Mouse (Mus musculus) c-Kit-negative CD71-positive TER-119-positive erythroid progenitor cells, embryonic 14.5 days (primary cell): ENCODE results near the gene Wnt4.

ENCODE experiments used
- DNase-seq: peaks from one replicate; pipeline ENCODE4 v3.0.0-alpha.2; 2013; ENCODE audit warnings: low read depth, low spot score

The Wnt4 gene

DNA sequence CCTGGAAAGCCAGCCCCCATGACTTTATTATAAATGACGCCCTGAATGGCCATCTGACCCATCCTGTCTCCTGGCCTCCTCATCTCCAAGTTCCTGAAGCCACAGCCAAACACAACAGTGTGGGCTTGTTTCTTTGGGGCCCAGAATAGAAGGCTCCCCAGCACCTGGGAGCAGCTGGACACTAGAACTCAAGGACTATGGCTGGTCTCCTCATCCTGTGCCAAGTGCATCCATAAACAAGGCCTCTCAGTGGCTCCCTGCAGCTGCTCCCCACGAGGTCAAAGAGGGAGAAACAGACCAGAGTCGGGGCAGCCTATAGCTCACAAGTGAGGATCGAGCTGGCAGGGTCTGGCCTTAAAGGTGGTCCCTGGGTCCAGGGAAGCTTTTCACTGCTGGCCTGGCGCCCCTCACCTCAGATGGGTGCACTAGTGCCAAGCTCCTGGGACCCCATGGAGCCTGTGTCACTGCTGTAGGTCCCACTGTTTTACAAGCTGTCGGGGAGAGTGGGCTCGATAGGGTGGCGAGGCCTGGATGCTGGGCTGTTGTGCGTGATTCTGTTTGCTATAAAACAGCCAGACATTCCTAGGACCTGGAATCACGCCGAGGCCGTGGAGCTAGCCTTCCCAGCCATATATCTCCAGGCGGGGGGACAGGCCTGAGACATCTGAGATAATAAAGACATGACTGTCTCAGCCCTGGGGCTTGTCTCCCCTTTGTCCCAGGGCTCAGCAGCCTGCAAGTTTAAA is 28.7 kb downstream of the Wnt4 start:
- DNase-seq = no peak

DNA sequence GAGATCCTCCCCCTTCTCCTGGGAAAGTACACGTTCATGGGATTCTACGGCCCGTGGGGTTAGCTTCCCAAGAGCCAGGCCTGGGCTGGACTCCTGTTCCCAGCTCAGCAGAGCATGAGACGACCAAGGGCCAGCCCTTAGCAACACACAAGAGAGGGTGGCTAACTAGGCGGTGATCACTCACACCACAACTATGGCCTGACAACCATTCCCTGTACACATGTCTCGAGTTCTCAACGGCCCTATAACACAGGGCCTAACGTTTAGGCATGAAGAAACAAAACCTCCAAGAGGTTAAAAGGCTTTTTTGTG is 29.2 kb downstream of the Wnt4 start:
- no peak for DNase-seq

DNA sequence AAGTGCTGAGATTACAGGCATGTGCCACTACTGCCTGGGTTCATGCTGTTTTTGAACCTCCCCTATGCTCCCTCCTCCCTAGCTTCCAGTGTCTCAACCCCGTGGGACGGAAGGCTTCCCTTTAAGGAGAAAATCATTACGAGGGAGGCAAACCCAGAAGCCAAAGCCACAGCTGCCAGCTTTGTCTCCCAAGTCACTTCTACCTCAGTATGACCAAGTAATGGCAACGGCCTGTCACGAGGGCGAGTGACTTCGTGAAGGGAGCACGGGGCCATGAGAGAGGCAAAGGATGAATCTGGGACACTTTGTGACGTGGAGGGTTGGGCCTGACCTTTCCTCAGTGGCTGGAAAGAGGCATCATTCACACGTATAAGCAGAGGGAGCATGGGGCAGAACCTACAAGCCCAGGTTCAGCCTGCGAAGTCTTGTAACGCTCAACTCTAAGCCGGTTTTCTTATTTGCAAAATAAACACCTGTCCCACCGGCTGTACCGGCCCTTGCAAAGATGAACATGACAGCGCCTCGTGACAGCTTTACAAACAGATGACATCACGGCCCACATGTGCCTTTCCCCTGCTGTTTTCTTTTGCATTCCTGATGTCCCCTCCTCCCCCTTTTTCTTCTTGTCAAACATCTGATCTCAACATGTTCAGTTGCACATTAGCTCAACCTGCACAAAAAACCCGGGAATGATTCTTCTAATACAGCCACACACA is 29.9 kb downstream of the Wnt4 start:
- no peak for DNase-seq

DNA sequence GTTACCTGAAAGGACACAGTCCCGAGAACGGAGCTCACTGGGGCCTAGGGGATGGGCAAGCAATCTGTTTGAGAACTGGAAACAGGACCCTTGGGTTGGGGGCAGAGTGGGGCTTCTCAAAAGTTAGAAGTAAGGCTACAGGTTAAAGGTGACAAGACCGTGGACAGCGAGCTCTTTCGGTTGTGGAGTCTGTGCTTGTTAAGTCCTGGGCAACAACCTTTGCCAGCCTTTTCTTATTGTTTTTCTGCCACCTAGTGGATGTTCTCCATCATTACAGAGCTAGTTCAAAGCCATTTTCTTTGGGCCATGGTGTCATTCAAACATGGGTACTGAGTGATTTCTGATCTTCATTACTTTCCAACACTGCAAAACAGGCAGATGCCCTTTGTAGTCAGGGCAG is 31.1 kb downstream of the Wnt4 start:
- peak; percentile 17 for DNase-seq

DNA sequence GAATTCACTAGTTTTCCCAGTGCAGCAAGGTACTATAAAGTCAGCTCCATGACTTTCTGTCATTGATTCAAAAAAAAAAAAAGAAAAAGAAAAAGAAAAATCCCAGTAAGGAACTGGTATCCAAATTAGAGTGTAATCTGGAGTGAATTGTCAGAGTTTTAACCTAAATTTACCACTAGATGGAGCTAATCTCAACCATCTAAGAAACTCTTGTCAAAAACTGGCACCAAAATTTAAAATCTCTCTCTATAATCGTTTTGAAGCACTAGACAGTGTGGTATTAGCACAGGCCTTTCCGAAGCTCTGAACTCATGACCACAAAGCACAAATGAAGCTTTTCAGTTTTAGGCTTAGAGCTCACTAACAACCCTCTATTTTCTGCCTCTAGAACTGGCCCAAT is 36.2 kb downstream of the Wnt4 start:
- DNase-seq = no peak

DNA sequence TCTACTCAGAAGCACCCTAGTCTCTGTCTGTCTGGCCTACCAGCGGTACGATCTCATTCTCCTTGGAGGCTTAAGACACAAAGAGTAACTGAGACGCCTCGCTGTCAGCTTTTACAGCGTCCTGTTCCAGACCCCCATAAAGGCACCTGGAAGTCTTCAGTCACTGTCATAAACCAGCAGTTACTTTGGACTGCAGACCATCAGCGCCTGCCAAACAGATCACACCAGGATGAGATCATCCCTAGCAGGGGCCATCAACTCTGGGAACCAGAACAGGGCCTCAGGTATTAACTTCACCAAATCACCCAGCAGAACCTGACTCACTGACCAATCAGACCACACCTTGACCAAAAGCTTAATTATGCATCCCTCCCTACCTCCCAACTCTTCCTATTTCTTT is 37.3 kb downstream of the Wnt4 start:
- no peak for DNase-seq

DNA sequence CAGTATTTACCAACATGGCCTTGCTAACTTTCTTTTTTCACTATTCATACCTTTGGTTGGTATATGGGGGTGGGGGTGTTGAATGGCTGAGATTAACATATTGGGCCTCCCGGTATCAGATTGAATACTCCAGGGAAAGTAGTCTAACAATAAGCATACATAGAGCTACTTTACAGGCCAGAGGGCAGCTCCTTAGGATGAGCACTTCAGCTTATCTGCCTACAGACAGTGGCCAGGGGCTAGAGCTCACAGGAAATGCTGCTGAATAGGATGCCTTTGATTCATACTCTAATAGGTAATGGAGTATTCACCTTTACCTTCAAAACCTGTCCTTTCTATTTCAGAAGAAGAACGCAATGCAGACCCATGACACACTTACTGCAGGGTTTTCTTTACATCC is 37.8 kb downstream of the Wnt4 start:
- no peak for DNase-seq

DNA sequence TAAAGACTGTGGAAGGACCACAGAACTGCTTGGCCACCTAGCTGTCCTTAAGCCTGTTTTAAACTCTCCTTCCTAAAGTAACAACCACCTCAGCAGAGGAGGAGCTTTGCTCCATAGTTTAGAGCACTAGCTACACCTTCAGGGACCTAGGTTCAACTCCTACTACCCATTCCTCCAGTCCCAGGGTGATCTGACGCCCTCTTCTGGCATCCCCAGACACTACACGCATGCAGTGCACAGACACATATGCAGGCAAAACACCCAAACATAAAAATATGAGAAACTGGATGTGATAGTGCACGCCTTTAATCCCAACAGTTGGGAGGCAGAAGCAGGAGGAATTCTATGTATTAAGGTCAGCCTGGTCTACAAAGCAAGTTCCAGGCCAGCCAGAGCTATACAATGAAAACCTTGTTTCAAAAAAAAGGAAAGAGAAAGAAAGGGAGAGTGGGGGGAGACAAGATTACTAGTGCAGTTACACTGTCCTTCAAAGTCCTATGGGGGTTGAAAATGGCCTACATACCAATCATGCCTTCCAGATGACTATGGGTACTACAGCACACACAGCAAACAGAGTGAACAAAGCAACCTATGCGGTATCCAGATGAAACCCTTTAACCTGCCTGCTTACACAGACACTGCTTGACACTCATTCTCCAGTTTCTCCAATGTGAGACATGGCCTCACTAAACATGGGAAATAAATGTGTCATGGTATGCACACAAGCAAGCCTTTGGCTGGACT is 38.9 kb downstream of the Wnt4 start:
- DNase-seq = no peak

DNA sequence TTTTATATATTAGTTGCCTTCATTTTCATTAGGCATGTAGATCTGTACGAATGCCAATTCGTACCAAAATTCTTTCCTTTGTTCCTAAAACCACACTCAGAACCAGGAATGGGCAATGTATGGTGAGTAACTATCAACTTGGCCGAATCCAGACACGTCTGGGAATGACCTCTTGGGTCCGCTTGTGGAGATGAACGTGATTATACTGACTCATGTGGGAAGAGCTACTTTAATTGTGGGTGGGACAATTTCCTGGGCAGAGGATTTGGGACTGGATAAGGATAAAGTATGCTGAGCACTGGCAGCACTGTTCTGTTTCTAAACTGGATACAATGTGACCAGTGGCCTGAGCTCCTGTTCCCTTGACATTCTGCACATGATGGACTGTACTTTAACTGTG is 47.6 kb downstream of the Wnt4 start:
- DNase-seq = no peak

DNA sequence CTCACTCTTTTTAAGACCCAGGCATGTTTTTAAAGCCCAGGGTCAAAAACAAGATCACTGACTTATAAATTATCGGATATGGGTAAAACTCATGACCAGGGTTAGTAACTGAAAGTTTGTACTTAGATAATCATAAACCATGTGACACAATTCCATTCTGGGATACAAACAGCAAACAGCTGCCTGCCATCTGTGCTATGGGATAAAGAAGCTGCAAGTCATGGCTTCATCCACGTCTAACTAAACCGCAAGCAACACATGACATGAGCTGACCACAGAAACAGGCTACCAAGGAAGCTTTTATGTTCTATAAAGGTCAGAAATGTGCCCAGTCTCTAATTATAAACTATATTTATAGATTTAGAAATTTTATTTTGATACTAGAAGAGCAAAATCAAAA is 49.2 kb downstream of the Wnt4 start:
- no peak for DNase-seq

DNA sequence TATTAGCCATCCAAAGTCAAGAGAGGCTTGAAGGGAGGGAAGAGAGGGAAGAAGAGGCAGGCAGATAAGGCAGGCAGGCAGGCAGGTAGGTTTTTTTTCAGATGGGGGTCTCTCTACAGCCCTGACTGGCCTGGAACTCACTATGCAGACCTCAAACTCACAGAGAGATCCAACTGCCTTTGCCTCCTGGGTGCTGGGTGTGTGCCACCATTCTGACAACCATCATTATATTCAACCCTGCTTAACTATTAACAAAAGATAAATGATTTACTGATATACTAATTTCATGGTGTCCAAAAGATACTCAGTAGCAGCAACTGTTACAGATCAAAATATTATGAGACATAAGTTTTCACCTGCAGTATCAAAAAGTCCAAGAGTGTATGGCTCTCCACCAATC is 54.8 kb downstream of the Wnt4 start:
- DNase-seq = no peak

DNA sequence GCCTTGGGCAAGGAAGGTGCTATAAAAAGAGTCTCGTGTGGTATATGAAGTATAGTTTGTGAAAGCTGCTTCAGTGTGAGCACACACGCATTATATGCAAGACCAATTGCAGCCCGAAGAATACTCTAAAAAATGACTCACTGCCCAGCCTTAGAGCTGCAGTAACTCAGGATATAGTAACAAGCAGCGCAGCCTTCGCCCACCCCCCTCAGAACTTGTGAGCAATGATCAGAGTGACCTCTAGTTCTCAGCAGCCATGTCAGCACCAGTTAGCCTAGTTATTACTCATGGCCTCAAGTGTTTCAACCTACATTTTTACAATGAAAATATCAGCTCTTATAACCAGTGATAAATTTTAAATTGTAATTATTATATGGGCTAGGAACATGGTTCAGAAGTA is 59.2 kb downstream of the Wnt4 start:
- DNase-seq = no peak

DNA sequence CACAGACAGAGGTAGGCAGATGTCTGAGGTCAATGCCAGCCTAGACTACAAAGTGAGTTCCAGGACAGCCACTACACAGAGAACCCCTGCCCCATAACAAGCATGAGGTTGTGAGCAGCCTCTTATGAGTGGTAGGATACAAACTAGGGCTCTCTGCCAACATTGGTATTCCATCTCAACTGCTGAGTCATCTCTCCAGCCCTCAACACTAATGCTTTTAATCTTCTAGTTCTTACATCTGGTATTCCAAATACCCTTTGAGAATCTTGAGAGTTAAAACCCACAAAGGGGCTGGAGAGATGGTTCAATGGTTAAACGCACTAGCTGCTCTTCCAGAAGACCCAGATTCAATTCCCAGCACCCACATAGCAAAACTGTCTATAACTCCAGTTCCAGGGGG is 62.1 kb downstream of the Wnt4 start:
- no peak for DNase-seq

DNA sequence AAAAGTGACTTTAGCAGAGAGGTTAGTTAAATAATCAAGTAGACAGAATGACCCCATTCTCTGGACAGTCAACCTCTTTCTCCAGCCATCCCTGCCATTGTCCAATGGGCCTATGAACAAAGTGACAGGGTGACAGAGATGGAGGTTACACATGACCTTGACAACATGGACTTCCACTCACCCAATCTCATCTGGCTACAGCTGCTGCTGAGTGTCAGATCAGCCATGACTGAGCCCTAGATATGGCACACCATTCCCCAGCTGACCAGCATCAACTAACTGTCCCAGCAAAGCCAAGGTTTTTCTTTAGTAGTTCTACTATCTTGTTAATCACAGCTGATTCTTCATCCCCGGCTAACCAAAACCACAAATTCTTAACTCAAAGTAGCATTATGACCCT is 65.5 kb downstream of the Wnt4 start:
- no peak for DNase-seq

DNA sequence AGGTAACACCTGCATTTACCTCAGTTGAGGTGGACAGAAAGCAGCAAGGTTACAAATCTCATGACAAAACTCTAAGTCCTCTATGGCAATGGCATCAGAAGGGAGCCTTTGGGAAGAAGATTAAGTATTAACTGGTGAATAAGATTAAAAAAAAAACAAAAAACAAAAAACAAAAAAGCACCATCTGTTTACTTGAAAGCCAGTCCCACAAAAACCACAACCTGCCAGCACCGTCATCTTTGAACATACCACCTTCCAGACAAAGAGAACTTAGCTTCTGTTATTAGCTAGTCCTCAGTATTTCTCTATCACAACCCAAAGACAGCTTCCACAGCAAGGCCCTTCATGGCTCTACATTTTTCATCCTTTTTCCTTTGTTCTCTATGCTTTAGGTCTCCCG is 67.8 kb downstream of the Wnt4 start:
- no peak for DNase-seq

DNA sequence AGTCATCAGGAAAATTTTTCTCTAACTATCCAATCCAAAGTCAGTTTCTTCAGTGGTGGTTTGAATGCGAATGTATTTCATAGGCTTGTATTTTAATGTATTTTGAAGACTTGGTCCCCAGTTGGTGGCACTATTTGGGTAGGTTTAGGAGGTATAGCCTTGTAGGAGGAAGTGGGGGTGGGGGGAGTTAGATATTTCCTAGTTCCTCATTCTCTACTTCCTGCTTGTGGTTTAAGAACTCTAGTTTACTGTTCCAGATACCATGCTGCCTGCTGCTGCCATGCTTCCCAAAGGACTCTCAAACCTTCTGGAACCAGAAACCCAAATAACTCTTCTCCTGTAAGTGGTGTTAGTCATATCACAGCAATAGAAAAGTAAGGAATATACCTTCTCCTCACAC is 68.5 kb downstream of the Wnt4 start:
- DNase-seq = no peak
